Mouse (Mus musculus) liver, adult 2 months (tissue): ENCODE results near the gene Zkscan7. TPM values are rescaled to one million over a fixed set of nuclear protein-coding genes. Genes with fewer than 3 reads are reported as not detected.

Source experiments
- DNase-seq: peaks from one replicate; pipeline ENCODE4 v3.0.0-alpha.2; 2011; ENCODE audit warnings: low read depth, low spot score; ENCODE audit errors: extremely low read depth
- H3K27ac ChIP-seq: fragments of 200-500 bp; replicated peaks from 2 replicates; pipeline ENCODE4 v1.5.1; 2012; ENCODE audit warnings: low read depth, mild to moderate bottlenecking, control low read depth, inconsistent platforms, low read length; ENCODE audit not compliant: insufficient read depth
- H3K27me3 ChIP-seq: fragments of 200-500 bp; 2 replicates; pipeline ENCODE4 v1.6.1; 2012; ENCODE audit warnings: mild to moderate bottlenecking, moderate library complexity, low read length, inconsistent platforms; ENCODE audit not compliant: control insufficient read depth, insufficient read depth
- H3K36me3 ChIP-seq: fragments of 200-500 bp; 2 replicates; pipeline ENCODE4 v1.6.1; 2012; ENCODE audit warnings: low read length, inconsistent platforms; ENCODE audit not compliant: control insufficient read depth, insufficient read depth
- H3K4me1 ChIP-seq: fragments of 200-500 bp; 2 replicates; pipeline ENCODE4 v1.6.1; 2011; ENCODE audit warnings: low read length; ENCODE audit not compliant: control insufficient read depth, insufficient read depth
- H3K4me3 ChIP-seq: fragments of 200-500 bp; 2 replicates; pipeline ENCODE4 v1.5.1; 2011; ENCODE audit warnings: low read depth, mild to moderate bottlenecking, control low read depth, low read length, moderate library complexity; ENCODE audit not compliant: insufficient read depth
- H3K79me2 ChIP-seq: fragments of 200-500 bp; 2 replicates; pipeline ENCODE4 v1.6.1; 2012; ENCODE audit warnings: inconsistent platforms, mild to moderate bottlenecking, low read length, moderate library complexity; ENCODE audit not compliant: control insufficient read depth, insufficient read depth
- H3K9ac ChIP-seq: fragments of 200-500 bp; 2 replicates; pipeline ENCODE4 v1.6.1; 2012; ENCODE audit warnings: low read depth, mild to moderate bottlenecking, control low read depth, inconsistent platforms, low read length
- CTCF ChIP-seq: fragments of 200-500 bp; IDR thresholded peaks from 2 replicates; pipeline ENCODE4 v1.5.1; 2011; ENCODE audit warnings: low read depth, low read length, control low read depth
- POLR2A ChIP-seq: fragments of 200-500 bp; IDR thresholded peaks from 2 replicates; pipeline ENCODE4 v1.6.1; 2011; ENCODE audit warnings: low read length, control low read depth; ENCODE audit not compliant: insufficient read depth; ENCODE audit errors: extremely low read depth
- WGBS: fragments of 180-500 bp; shearing (Covaris S2); methylation state at CpG from one replicate; pipeline ENCODE4 v1.1.7; 2018; 5-methylcytosine and 5-hydroxymethylcytosine counted together
- polyA plus RNA-seq: library from polyadenylated mRNA; depleted of rRNA; stranded (reverse); fragments of >200 nt; gene quantifications from 2 replicates; pipeline ENCODE4 v1.2.3, GENCODE M21; 2012; rRNA removed
- total RNA-seq: library from RNA; depleted of rRNA; stranded (reverse); fragments of >200 nt; gene quantifications from 2 replicates; pipeline ENCODE4 v1.2.3, GENCODE M21; 2014; rRNA removed

Gene Zkscan7
- total RNA-seq, result 11.8 and 13.0 TPM in 2 replicates
- 2.7 and 3.8 TPM in 2 replicates for polyA plus RNA-seq

DNA sequence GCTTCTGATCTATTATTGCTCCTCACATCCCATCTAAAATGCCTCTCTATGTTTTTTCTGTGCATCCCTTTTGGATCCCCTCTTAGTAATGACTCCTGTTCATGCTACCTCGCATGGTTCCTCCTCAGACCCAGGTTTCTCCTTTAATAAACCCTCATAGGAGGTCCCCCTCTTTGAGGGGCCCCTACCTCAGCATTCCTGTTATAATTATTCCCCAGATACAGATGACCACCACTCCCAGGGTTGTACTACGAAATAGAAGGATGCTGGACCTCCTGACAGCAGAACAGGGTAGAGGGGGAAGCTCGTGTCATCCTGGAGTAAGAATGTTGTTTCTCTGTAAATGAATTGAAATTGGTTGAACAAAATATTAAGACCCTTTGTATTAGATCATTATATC is at the start of gene Zkscan7:
Zkscan7 (plus strand) TSS at position 301 of the 400 bp plus-strand sequence.
- Histone ChIP-seq H3K9ac (no peak within 1 kb of the TSS), H3K27me3 (no peaks in the 10 kb centered on the region), H3K36me3 (peaks cover 9% of the 10 kb centered on the region), H3K4me1 (no peaks in the 10 kb centered on the region), H3K4me3 (no peak within 1 kb of the TSS), H3K27ac (no peak within 1 kb of the TSS), H3K79me2 (no peaks in the 10 kb centered on the region)
- TF ChIP-seq POLR2A (no peak), CTCF (no peak)
- 92% methylated on average over 3 of the region's 3 CpGs for whole genome bisulfite sequencing
- DNase-seq, result no peak

DNA sequence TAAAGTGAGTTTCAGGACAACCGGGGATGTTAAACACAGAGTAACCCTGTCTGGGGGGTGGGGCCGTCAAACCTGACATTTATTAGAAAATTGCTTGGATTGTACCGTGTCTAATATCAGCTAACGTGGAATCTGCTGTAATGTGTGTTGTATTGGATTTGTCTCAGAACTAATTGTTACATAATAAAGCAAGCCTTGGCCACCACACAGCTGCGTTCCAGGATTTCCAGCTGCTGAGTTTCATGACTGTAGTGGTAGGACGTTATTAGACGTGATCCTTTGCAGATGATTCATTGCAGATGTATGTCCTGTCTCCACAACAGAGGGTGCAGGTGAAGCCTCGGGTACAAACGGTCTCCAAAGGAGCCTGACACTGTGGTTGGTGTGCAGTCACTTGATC is 49.4 kb upstream of the Zkscan7 start:
- no peak overlapping the region for H3K27ac ChIP-seq
- 92% methylated on average over 9 of the region's 9 CpGs for WGBS
- H3K9ac ChIP-seq, result no peak overlapping the region
- H3K36me3 ChIP-seq, result peaks cover 32% of the 10 kb centered on the region
- no peak for TF ChIP-seq POLR2A
- no peaks in the 10 kb centered on the region for H3K79me2 ChIP-seq
- no peak for DNase-seq
- no peak overlapping the region for H3K4me3 ChIP-seq
- no peaks in the 10 kb centered on the region for H3K27me3 ChIP-seq
- H3K4me1 ChIP-seq, result no peaks in the 10 kb centered on the region

DNA sequence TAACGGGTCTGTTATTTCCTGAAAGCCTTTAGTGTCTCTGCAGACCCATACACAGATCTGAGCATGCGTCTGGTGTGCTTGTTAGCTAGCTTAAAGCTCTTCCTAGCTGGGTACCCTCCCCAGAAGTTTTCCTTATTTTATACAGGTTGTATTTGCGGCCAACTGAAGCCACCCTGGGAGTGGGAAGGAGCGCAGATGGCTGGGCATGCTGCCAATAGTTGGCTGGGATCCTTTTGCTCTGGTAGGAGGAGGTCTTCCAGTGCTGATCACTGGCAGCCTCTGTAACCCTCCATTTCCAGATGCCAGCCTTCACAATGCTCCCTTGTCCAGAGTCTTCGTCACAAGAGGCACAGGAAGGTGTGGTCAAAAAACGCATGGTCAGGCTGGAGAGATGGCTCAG is 48.7 kb upstream of the Zkscan7 start:
- Histone ChIP-seq H3K36me3 (peaks cover 29% of the 10 kb centered on the region), H3K27me3 (no peaks in the 10 kb centered on the region), H3K4me3 (no peak overlapping the region), H3K79me2 (no peaks in the 10 kb centered on the region), H3K4me1 (no peaks in the 10 kb centered on the region), H3K9ac (no peak overlapping the region), H3K27ac (no peak overlapping the region)
- no peak for TF ChIP-seq CTCF
- no peak for TF ChIP-seq POLR2A
- 79% methylated on average over 6 of the region's 6 CpGs for WGBS
- no peak for DNase-seq

DNA sequence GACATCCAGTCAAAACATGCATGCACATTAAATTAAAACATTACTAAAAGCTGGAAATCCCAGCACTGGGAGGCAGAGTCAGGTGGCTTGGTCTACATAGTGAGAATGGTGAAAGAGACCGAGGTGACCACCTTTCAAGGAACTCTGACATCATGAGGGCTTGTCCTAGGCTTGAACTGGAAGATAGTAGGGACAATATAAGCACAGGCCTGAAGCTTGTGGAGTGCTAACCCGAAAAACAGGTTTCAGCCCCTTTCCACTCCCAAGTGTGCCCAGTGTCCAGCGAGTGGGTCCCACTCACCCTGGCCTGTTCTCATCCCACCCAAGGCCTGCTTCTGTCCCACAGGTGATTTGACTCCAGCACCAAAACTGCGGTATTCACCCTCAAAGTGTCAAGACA is 48.3 kb upstream of the Zkscan7 start:
- Histone ChIP-seq H3K4me1 (no peaks in the 10 kb centered on the region), H3K27ac (no peak overlapping the region), H3K27me3 (no peaks in the 10 kb centered on the region), H3K36me3 (peaks cover 28% of the 10 kb centered on the region), H3K79me2 (no peaks in the 10 kb centered on the region), H3K9ac (no peak overlapping the region), H3K4me3 (no peak overlapping the region)
- DNase-seq, result no peak
- 96% methylated on average over 4 of the region's 4 CpGs for WGBS
- no peak for TF ChIP-seq CTCF
- no peak for TF ChIP-seq POLR2A

DNA sequence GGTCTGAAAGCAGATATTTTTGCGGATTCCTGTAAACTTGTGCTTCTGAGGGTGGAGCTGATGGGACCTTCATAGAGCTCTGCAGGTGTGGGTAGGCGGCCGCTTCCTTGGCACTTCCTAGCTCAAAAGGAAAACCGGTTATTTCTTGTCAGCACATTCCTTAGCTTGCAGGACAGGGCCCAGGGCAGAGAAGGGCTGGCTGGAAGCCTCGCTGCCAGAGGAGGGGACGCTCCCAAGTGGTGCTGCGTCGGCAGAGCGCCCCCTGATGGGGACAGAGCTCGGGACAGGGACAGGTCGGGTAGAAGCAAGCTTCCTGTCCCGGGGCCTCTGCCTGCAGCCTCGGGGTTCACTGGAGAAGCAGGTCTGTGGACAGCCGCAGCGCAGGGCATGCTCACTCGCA is 47.8 kb upstream of the Zkscan7 start:
- 53% methylated on average over 16 of the region's 16 CpGs for WGBS
- no peak overlapping the region for H3K4me3 ChIP-seq
- TF ChIP-seq CTCF (peak; percentile 18; the same call in 1 of the 2 replicates), POLR2A (no peak)
- no peak overlapping the region for H3K9ac ChIP-seq
- no peaks in the 10 kb centered on the region for H3K4me1 ChIP-seq
- H3K27ac ChIP-seq, result no peak overlapping the region
- no peaks in the 10 kb centered on the region for H3K27me3 ChIP-seq
- H3K79me2 ChIP-seq, result no peaks in the 10 kb centered on the region
- H3K36me3 ChIP-seq, result peaks cover 25% of the 10 kb centered on the region
- DNase-seq, result no peak

DNA sequence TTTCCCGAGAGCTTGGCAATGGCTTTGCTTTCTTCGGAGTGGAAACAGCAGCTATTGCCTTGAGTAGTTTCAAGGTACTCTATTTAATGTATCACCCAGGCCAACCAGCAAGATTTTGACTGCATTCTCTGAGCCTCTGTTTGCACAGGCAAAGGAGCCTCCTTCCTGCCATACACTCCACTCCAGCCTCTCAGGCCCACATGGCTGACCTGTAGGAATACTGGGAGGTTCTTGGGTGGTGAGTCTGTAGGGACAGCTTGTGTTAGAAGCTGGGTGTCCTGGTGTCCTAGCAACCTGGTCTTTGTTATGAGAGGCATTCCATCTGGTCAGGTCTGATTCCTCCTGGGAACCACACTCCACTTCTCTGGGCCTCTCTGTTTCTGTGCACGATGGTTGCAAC is 41.7 kb upstream of the Zkscan7 start, which contains the start of gene Gm35549:
Gm35549 (minus strand) TSS at position 276 of the 400 bp plus-strand sequence.
- H3K4me3 ChIP-seq, result no peak within 1 kb of the TSS
- H3K79me2 ChIP-seq, result no peaks in the 10 kb centered on the region
- 90% methylated on average over 3 of the region's 3 CpGs for WGBS
- H3K9ac ChIP-seq, result no peak within 1 kb of the TSS
- no peaks in the 10 kb centered on the region for H3K27me3 ChIP-seq
- TF ChIP-seq POLR2A (no peak), CTCF (no peak)
- no peak within 1 kb of the TSS for H3K27ac ChIP-seq
- peaks cover 10% of the 10 kb centered on the region; the same call in 1 of the 2 replicates for H3K4me1 ChIP-seq
- no peaks in the 10 kb centered on the region; the same call in 1 of the 2 replicates for H3K36me3 ChIP-seq
- no peak for DNase-seq
